Mouse (Mus musculus): ENCODE measurements around the gene Ddx28.

DNA sequence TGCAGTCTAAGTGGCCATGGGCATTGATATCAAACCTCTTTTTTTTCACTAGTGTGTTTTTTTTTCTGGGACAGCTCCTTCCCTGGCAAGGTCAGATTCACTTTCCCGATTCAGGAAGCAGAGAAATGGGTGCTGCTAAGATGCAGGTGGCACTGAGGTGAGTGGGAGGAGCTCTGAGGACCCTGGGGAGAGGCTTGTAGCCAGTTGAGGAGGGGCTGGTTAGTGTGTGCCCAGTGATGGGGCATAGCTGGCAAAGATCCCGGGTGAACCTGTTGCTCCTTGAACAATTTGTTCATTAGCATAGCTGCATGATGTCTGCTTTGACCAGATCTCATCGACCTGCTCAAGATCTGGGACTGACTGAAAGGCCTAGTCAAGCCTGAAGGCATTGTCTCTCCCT, 43.4 kb upstream of the Ddx28 start:
- no peak for TF ChIP-seq POLR2AphosphoS5 (IDR thresholded peaks at IDR 0.05; ENCODE audit: insufficient replicate concordance, low read depth, low read length)
- no peak for TF ChIP-seq CTCF (IDR thresholded peaks at IDR 0.05; ENCODE audit: low read depth, low read length)
- TF ChIP-seq TAL1 (conservative IDR thresholded peaks at IDR 0.05; ENCODE audit: low read depth, low read length), result no peak
- TF ChIP-seq GATA1 (IDR thresholded peaks at IDR 0.05; ENCODE audit: borderline replicate concordance, low read length), result no peak
- no peak for TF ChIP-seq GATA2 (IDR thresholded peaks at IDR 0.05; ENCODE audit: borderline replicate concordance, low read depth, low read length)

All from G1E (cell line).